Mouse (Mus musculus) spleen, adult 2 months (tissue): ENCODE measurements at regions not wholly inside any gene's neighbourhood (a gene's known extent, or its start where the extent isn't known, plus 50 kb on each side); places are given as distances from the start of the nearest gene placed in this dataset.

Experiments used
- DNase-seq, 2 experiments: peaks; one replicate each; pipeline versions ENCODE4 v3.0.0 to v3.0.0-alpha.2; 2012 to 2021; ENCODE audit warnings: low spot score in 2 of 2, low read depth in 1 of 2
- H3K27ac ChIP-seq: fragments of 200-500 bp; 2 replicates; pipeline ENCODE4 v1.5.1; 2012; ENCODE audit warnings: low read length, inconsistent platforms; ENCODE audit not compliant: insufficient read depth
- H3K27me3 ChIP-seq: fragments of 200-500 bp; 2 replicates; pipeline ENCODE4 v1.6.1; 2012; ENCODE audit warnings: mild to moderate bottlenecking, moderate library complexity, low read length, inconsistent platforms; ENCODE audit not compliant: control insufficient read depth, insufficient read depth
- H3K36me3 ChIP-seq: fragments of 200-500 bp; 2 replicates; pipeline ENCODE4 v1.6.1; 2012; ENCODE audit warnings: mild to moderate bottlenecking, low read length, inconsistent platforms; ENCODE audit not compliant: control insufficient read depth, insufficient read depth
- H3K4me1 ChIP-seq: fragments of 200-500 bp; 2 replicates; pipeline ENCODE4 v1.6.1; 2011; ENCODE audit warnings: inconsistent platforms; ENCODE audit not compliant: control insufficient read depth, insufficient read depth, insufficient read length
- H3K4me3 ChIP-seq: fragments of 200-500 bp; 2 replicates; pipeline ENCODE4 v1.5.1; 2011; ENCODE audit warnings: mild to moderate bottlenecking, inconsistent platforms; ENCODE audit not compliant: insufficient read depth, insufficient read length; ENCODE audit errors: extremely low read depth
- CTCF ChIP-seq: fragments of 200-500 bp; IDR thresholded peaks from 2 replicates; pipeline ENCODE4 v1.5.1; 2011; ENCODE audit warnings: mild to moderate bottlenecking, inconsistent platforms; ENCODE audit not compliant: insufficient read depth, insufficient read length, insufficient replicate concordance; ENCODE audit errors: extremely low read depth
- POLR2A ChIP-seq: fragments of 200-500 bp; IDR thresholded peaks from 2 replicates; pipeline ENCODE4 v1.6.1; 2011; ENCODE audit warnings: low read depth, low read length, inconsistent platforms
- WGBS: fragments of 180-500 bp; shearing (Covaris S2); methylation state at CpG from one replicate; pipeline ENCODE4 v1.1.7; 2018; 5-methylcytosine and 5-hydroxymethylcytosine counted together

DNA sequence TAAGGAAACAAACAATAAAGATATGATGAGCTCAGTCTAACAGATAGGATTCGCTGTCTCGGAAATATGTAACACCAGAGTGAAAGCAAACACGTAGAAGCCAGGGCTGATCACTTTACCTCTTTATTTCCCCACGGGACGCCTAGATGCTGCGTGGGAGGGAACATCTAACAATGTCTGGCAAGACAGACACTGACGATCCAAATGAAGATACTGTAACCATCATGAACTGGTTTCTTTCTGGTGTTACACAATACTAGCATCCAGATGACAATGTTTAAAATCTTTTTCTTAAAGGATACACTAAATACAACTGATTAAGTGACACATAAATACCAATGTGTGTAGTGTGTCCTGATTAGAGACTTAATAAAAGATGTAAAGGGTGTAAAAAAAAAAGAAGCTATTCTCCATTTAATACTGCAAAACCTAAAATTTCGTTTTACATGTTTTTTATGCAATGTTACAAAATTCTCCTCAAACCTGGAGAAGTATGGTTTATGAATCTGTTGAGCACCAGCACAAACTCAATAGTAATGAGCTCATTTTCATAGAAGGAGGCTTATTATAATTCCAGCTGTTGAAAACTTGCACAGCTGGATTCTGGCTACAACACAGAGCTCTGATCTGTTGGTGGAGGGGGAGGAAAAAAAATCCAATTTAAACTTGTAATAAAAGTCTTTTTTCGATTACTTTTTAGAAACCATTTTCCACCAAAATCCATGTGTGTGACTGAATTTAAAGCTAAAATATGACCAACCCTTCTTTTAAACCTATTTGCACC, 148.5 kb upstream of the Fn1 start:
- Histone ChIP-seq H3K4me3 (no peak overlapping the region), H3K36me3 (no peaks in the 10 kb centered on the region), H3K27ac (no peak overlapping the region), H3K4me1 (no peaks in the 10 kb centered on the region), H3K27me3 (no peaks in the 10 kb centered on the region)
- TF ChIP-seq POLR2A (no peak), CTCF (no peak)
- WGBS = 84% methylated on average over 9 of the region's 9 CpGs
- no peak for DNase-seq

DNA sequence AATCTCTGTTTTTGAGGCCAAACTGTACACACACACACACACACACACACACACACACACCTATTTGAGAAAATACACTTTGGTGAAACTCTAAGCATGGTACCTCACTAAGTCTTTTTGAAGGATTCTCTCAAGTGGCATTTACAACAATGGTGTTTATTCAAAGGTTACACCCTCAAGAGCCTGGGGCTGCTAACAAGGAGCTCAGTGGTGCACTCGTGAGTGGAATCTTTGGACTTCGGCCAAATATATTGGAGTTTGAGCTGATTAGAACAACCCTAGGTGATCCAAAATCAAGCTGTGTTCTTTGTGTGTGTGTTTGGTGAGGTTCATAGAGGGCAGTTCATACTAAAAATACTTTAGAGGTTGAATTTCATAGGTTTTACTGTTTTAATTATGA, 147.6 kb upstream of the Fn1 start:
- H3K36me3 ChIP-seq = no peaks in the 10 kb centered on the region
- TF ChIP-seq POLR2A (no peak), CTCF (no peak)
- no peak overlapping the region for H3K27ac ChIP-seq
- WGBS = 89% methylated on average over 2 of the region's 2 CpGs
- no peaks in the 10 kb centered on the region for H3K4me1 ChIP-seq
- no peak overlapping the region for H3K4me3 ChIP-seq
- no peak for DNase-seq
- no peaks in the 10 kb centered on the region for H3K27me3 ChIP-seq

DNA sequence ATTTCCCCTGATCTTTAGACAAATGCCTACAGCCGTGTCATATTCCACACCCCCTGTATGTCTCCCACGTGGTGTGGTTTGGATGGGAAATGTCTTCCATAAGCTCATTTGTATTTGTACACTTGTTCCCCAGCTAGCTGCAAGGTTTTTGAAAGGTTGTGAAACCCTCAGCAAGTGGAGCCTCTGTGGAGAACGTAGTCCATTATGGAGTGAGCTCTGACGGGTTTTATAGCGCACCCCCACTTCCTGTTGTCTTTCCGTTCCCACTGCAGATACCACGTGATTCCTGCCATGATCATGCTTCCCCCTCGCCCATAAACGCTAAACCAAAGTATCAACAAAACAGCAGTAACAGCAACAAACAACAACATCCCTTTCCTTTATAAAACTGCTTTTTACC, 145.6 kb upstream of the Fn1 start:
- no peak overlapping the region for H3K27ac ChIP-seq
- no peak for TF ChIP-seq POLR2A
- DNase-seq = no peak
- H3K4me1 ChIP-seq = no peaks in the 10 kb centered on the region
- no peaks in the 10 kb centered on the region for H3K27me3 ChIP-seq
- H3K36me3 ChIP-seq = no peaks in the 10 kb centered on the region
- H3K4me3 ChIP-seq = no peak overlapping the region
- 52% methylated on average over 9 of the region's 9 CpGs for WGBS

DNA sequence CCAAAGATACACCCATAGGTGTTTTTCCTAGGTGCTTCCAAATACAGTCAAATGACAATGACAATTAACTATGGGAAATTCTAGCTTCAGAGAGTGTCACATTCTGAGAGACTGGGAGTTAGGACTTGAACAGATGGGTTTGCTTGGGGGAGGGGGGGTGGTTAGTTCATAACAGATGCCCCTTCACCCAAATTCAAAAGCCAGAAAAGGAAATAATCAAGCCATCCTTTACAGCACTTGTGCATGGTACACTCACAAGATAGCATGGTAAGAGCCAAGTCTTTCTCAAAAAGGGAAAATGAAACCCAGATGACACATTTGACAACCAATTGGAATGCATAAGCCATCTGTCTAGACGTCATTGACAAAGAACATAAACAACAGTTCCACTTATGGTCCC, 135.4 kb upstream of the Fn1 start:
- Histone ChIP-seq H3K27ac (no peak overlapping the region), H3K27me3 (no peaks in the 10 kb centered on the region), H3K36me3 (no peaks in the 10 kb centered on the region), H3K4me3 (no peak overlapping the region), H3K4me1 (no peaks in the 10 kb centered on the region)
- WGBS = 73% methylated on average over 1 of the region's 1 CpGs
- DNase-seq = no peak
- TF ChIP-seq CTCF = no peak
- no peak for TF ChIP-seq POLR2A

GRCm38 (mm10) chr1:71784880-71785279, 131.9 kb upstream of the Fn1 start:
- DNase-seq = no peak
- no peak overlapping the region for H3K4me3 ChIP-seq
- 75% methylated on average over 2 of the region's 2 CpGs for WGBS
- TF ChIP-seq POLR2A = no peak
- TF ChIP-seq CTCF = no peak
- H3K27me3 ChIP-seq = no peaks in the 10 kb centered on the region
- H3K36me3 ChIP-seq = no peaks in the 10 kb centered on the region
- H3K4me1 ChIP-seq = no peaks in the 10 kb centered on the region
- H3K27ac ChIP-seq = no peak overlapping the region

- no peak for TF ChIP-seq POLR2A
- Histone ChIP-seq H3K4me3 (no peak overlapping the region), H3K4me1 (no peaks in the 10 kb centered on the region), H3K27me3 (no peaks in the 10 kb centered on the region), H3K27ac (no peak overlapping the region), H3K36me3 (no peaks in the 10 kb centered on the region)
- DNase-seq = no peak
- WGBS = 91% methylated on average over 8 of the region's 8 CpGs
Measured at GRCm38 (mm10) chr1:71778292-71778691, 125.3 kb upstream of the Fn1 start.

DNA sequence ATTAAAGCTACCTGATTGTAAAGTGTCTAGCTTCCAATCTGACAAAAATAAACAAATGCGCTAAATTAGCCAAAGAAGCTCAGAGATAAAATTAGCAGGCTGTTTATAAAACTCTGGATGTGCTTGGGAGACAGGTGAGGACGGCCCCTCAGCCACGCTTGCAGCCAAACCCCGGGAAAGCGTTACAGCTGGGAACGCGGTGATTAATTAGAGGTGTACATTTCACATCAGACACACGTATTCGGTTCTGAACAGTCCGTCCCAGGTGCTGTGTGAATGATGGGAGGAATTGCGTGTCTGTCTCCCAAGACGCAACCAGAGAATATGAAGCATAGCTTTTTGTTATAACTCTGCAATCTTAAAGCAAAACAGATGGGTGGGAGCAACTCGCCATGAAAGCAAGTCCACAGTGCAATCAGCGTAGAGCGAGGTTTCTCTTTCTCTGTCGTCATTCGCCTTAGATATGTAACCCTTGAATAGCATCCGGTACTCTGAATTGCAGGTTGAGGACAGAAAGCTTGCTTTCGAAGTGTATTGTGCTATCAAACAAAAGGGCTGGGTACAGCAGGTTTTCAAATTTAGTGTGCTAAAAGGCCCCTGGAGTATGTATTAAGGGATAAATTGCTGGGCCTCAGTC, 123.0 kb upstream of the Fn1 start:
- Histone ChIP-seq H3K4me3 (no peak overlapping the region), H3K27ac (no peak overlapping the region), H3K36me3 (no peaks in the 10 kb centered on the region), H3K4me1 (no peaks in the 10 kb centered on the region), H3K27me3 (no peaks in the 10 kb centered on the region)
- no peak for DNase-seq
- WGBS = 96% methylated on average over 19 of the region's 19 CpGs
- TF ChIP-seq CTCF = no peak
- TF ChIP-seq POLR2A = no peak
